Mouse (Mus musculus) forebrain, embryonic 11.5 days (tissue): ENCODE measurements around the gene Vat1l. TPM values are rescaled to one million over a fixed set of nuclear protein-coding genes. Genes with fewer than 3 reads are reported as not detected.

Experiments
- ATAC-seq: fragments of 200-750 bp; cut with Nextera tagmentation; replicated peaks from 2 replicates; pipeline ENCODE4 v1.8.0; 2017; ENCODE audit warnings: moderate TSS enrichment; ENCODE audit not compliant: low FRiP score
- DNase-seq: peaks from one replicate; pipeline ENCODE4 v3.0.0-alpha.2; 2017; ENCODE audit warnings: low spot score
- H3K27ac ChIP-seq: fragments of 300-500 bp; sonication (generic); 2 replicates; pipeline ENCODE4 v1.5.1; 2014; ENCODE audit warnings: low read depth, low read length
- H3K27me3 ChIP-seq: fragments of 300-500 bp; sonication (generic); 2 replicates; pipeline ENCODE4 v1.6.1; 2014; ENCODE audit warnings: mild to moderate bottlenecking, low read length, mixed read lengths; ENCODE audit not compliant: control insufficient read depth, insufficient read depth
- H3K36me3 ChIP-seq: fragments of 300-500 bp; sonication (generic); 2 replicates; pipeline ENCODE4 v1.6.1; 2014; ENCODE audit warnings: mild to moderate bottlenecking, low read length, moderate library complexity, mixed read lengths; ENCODE audit not compliant: control insufficient read depth, insufficient read depth
- H3K4me1 ChIP-seq: fragments of 300-500 bp; sonication (generic); replicated peaks from 2 replicates; pipeline ENCODE4 v1.6.1; 2014; ENCODE audit warnings: low read length, mixed read lengths; ENCODE audit not compliant: control insufficient read depth, insufficient read depth
- H3K4me2 ChIP-seq: fragments of 300-500 bp; sonication (generic); 2 replicates; pipeline ENCODE4 v1.6.1; 2014; ENCODE audit warnings: low read depth, mild to moderate bottlenecking, low read length, moderate library complexity, mixed read lengths; ENCODE audit not compliant: severe bottlenecking
- H3K4me3 ChIP-seq: fragments of 300-500 bp; sonication (generic); 2 replicates; pipeline ENCODE4 v1.5.1; 2014; ENCODE audit warnings: low read depth, low read length
- H3K9ac ChIP-seq: fragments of 300-500 bp; sonication (generic); 2 replicates; pipeline ENCODE4 v1.6.1; 2014; ENCODE audit warnings: low read length
- H3K9me3 ChIP-seq: fragments of 300-500 bp; sonication (generic); 2 replicates; pipeline ENCODE4 v1.6.1; 2016; ENCODE audit warnings: low read length, mixed read lengths; ENCODE audit not compliant: control insufficient read depth
- WGBS: fragments of 180-500 bp; shearing (Covaris S2); extraction: QIAGEN DNeasy Blood & Tissue Kit; methylation state at CpG from one replicate; pipeline ENCODE4 v1.1.7; 2014; 5-methylcytosine and 5-hydroxymethylcytosine counted together
- polyA plus RNA-seq: library from polyadenylated mRNA; unstranded; fragments of >200 nt; fragmentation: Nextera tagmentation; extraction: Ambion mirVana; gene quantifications from 2 replicates; pipeline ENCODE4 v1.2.1, GENCODE M21; 2014

Vat1l gene
- polyA plus RNA-seq, 1 experiment from 2014 or later: 9.6 TPM

DNA sequence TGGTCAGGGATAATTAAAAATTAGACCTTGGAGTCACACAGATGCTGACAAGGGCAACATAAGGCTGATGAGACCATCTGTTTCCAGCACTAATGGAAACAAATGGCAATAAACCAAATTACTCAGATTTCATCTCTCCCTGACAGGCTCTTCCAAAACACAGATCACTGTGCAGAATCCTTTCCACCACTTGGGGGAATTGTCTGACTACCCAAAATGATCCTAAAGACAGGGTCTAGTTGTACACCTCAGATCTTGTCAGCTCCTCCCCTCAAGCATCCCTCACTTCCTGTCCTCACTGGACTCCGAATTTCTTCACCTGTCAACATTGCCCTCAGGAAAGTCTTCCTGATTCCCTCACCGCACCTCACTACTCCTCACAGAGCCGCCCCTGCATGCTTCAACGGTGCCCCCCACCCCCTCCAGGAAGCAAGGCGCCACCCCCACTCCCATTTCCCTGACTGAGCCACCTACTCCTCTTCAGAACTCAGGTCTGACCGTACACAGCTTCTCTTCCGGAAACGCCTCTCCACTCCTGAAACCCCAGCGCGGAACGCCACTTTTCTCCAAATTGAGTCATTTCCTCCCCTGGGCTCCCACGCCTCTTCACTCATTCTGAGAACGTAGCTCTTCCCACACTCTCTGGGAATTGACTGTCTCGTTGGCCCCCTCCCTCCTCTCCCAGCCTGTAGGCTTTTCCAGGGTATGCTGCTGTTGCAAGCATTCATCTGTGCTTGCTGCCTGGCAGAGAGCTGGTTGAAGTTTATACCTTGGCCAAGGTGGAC lies 146.4 kb downstream of the Vat1l start:
- no peaks in the 10 kb centered on the region for H3K27me3 ChIP-seq
- no peaks in the 10 kb centered on the region for H3K4me1 ChIP-seq
- DNase-seq (no peak), ATAC-seq (no peak)
- 77% methylated on average over 14 of the region's 14 CpGs for WGBS
- H3K9me3 ChIP-seq: no peaks in the 10 kb centered on the region
- no peak overlapping the region for H3K4me2 ChIP-seq
- H3K36me3 ChIP-seq: no peaks in the 10 kb centered on the region
- no peak overlapping the region for H3K4me3 ChIP-seq
- no peak overlapping the region for H3K27ac ChIP-seq
- H3K9ac ChIP-seq: no peak overlapping the region

DNA sequence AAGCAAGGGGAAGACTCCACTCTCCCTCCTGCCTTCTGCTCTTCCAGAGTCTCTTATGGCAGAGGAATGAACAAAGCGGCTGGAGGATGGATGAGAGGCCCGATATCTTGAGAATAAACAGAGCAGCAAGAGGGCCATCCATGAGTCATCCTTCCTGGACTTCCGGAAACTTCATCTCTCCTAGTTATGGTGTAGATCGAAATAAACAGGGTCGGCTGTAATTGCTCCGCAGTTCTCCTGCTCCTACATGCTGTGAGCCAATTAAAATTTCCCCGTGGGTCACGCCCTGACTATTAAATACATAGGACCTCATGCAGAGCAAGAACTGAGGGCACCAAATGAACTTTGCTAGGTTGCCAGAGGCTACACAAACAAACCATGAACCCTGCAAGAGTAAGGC lies 155.1 kb downstream of the Vat1l start:
- ATAC-seq (no peak; the same call in 1 of the 2 replicates), DNase-seq (no peak)
- Histone ChIP-seq H3K27ac (no peak overlapping the region), H3K4me2 (no peak overlapping the region), H3K4me1 (no peaks in the 10 kb centered on the region; the same call in 1 of the 2 replicates), H3K9me3 (no peaks in the 10 kb centered on the region), H3K27me3 (no peaks in the 10 kb centered on the region), H3K36me3 (no peaks in the 10 kb centered on the region), H3K4me3 (no peak overlapping the region), H3K9ac (no peak overlapping the region)
- 49% methylated on average over 8 of the region's 8 CpGs for WGBS

DNA sequence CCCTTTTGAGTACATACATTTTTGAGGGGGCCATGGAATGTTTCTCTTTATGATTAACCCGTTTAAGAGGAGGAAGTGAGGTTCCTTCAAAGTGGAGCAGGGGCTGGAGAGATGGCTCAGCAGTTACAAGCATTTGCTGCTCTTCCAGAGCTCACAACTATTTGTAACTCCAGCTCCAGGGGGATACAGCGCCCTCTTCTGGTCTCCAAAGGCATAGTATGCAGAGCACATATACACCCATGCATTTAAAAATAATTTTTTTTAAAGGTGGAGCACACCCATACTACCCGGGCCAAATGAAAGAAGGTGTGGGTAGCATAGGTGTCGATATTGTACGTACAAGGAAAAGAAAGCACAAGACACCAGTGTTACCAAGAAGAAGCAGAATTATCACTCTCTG lies 157.8 kb downstream of the Vat1l start:
- Histone ChIP-seq H3K9me3 (no peaks in the 10 kb centered on the region), H3K4me2 (no peak overlapping the region), H3K27me3 (no peaks in the 10 kb centered on the region), H3K4me3 (no peak overlapping the region), H3K4me1 (no peaks in the 10 kb centered on the region; the same call in 1 of the 2 replicates), H3K27ac (no peak overlapping the region), H3K36me3 (no peaks in the 10 kb centered on the region), H3K9ac (no peak overlapping the region)
- 69% methylated on average over 5 of the region's 5 CpGs for WGBS
- no peak for DNase-seq
- ATAC-seq: 0 out of 2 replicates have a peak, but pooled peaks have one; percentile 36

DNA sequence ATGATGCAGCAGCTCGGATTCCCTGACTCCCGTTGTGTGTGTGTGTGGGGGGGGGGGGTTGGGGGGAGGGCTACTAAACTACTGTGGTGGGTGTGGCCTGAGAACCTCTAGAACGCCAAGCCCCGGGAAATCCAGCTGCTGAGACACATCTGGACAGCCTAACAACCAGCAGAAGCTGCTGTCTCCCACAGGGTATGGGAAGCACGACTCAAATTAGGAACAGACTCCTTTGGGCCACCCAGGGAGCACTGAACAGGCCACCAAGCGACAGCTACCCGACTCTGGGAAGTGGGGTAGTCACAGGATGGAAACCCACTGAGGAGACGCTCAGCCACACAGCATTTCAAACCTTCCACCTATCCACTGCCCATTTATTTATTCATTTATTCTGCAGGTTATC lies 158.2 kb downstream of the Vat1l start:
- no peaks in the 10 kb centered on the region for H3K9me3 ChIP-seq
- no peak for DNase-seq
- H3K9ac ChIP-seq: no peak overlapping the region
- H3K27me3 ChIP-seq: no peaks in the 10 kb centered on the region
- H3K27ac ChIP-seq: no peak overlapping the region
- WGBS: 77% methylated on average over 8 of the region's 8 CpGs
- no peak for ATAC-seq
- no peak overlapping the region for H3K4me3 ChIP-seq
- H3K4me1 ChIP-seq: no peaks in the 10 kb centered on the region; the same call in 1 of the 2 replicates
- no peak overlapping the region for H3K4me2 ChIP-seq
- H3K36me3 ChIP-seq: no peaks in the 10 kb centered on the region

DNA sequence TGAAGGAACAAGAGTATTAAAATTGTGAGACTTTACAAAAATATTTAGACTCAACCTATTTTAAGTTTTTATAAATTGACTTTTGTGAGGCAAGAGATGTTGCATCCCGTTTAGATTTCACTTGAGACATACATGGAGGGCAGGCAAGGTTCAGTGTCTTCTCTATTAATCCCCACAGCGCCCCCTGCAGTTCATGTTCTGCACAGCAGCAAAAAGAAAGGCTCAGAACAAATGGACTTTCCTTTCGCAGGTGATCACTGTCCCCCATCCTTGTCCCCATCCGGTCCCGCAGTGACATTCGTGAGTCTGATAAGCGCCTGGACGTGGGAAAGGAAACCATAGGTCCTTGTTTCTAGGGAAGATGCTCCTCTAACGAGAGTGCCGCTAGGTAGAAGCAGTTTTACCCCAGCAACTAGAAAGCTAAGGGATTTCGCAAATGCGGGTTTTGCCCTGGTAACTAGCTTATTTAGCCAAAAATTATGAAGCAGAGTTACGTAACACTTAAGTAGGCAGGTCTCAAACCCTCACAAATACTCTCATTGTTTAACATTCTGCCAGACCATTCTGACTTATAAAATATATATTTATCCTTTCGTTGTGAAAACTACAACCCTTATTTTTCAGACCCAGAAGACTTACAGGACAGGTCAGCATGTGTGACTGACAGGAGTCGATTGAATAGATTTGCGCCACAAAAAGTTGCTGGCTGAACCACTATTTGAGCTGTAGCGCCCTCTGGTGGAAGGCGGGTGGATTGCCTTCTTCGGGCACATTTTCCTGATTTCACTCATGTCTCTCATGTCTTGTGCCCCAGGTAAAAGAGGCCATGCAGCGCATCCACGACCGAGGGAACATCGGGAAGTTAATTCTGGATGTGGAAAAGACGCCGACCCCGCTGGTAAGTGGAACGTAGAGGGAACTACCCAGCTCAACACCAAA lies 163.9 kb downstream of the Vat1l start:
- Histone ChIP-seq H3K27me3 (no peaks in the 10 kb centered on the region), H3K9ac (no peak overlapping the region), H3K36me3 (no peaks in the 10 kb centered on the region), H3K27ac (no peak overlapping the region), H3K4me3 (no peak overlapping the region), H3K9me3 (no peaks in the 10 kb centered on the region), H3K4me2 (no peak overlapping the region), H3K4me1 (no peaks in the 10 kb centered on the region)
- 38% methylated on average over 27 of the region's 27 CpGs for WGBS
- DNase-seq (peak; percentile 87), ATAC-seq (0 out of 2 replicates have a peak, but pooled peaks have one; percentile 44)

DNA sequence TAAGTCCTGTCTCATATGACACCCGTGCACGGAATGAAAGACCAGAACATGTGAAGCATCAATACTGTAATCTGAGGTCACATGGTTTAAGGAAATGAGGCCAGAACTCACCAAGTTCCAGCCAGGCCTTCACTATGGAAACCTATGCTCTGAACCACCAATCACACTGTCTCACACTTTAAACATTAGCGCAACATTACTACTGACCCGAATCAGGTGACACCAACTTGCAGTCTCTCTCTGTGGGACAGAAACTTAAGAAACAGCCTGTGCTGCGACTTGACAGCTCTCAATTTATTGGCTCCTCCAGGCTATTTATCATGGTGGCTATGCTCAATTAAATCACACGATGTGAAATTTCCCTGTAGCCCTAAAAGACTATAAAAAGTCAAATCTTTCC lies 169.0 kb downstream of the Vat1l start:
- H3K27ac ChIP-seq: no peak overlapping the region
- no peak overlapping the region for H3K4me2 ChIP-seq
- DNase-seq (no peak), ATAC-seq (no peak)
- no peak overlapping the region for H3K4me3 ChIP-seq
- no peaks in the 10 kb centered on the region for H3K36me3 ChIP-seq
- 92% methylated on average over 6 of the region's 6 CpGs for WGBS
- H3K27me3 ChIP-seq: no peaks in the 10 kb centered on the region
- no peaks in the 10 kb centered on the region for H3K4me1 ChIP-seq
- H3K9ac ChIP-seq: no peak overlapping the region
- H3K9me3 ChIP-seq: no peaks in the 10 kb centered on the region

DNA sequence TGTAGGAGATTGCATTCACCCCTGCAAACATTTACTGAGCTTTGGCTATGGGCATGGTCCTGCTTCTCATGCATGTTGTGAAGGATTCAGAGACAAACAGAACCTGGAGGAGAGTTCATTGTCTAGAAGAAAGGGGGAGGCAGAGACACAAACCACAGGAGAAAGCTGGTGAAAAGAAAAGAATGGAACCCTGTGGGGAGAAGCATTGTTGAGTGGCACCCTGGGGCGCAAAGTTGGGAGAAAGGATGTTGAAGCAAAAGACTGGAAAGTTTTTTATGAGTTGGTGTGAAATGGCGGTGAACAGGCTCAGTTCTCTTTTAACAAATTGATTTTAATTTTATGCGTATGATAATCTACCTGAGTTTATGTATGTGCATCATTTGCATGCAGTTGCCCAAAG lies 178.8 kb downstream of the Vat1l start:
- H3K4me3 ChIP-seq: no peak overlapping the region
- 77% methylated on average over 3 of the region's 3 CpGs for WGBS
- no peaks in the 10 kb centered on the region for H3K36me3 ChIP-seq
- ATAC-seq: no peak
- H3K9me3 ChIP-seq: no peaks in the 10 kb centered on the region
- no peaks in the 10 kb centered on the region for H3K27me3 ChIP-seq
- no peak overlapping the region for H3K27ac ChIP-seq
- H3K4me2 ChIP-seq: no peak overlapping the region
- H3K9ac ChIP-seq: no peak overlapping the region
- no peaks in the 10 kb centered on the region for H3K4me1 ChIP-seq
- no peak for DNase-seq

DNA sequence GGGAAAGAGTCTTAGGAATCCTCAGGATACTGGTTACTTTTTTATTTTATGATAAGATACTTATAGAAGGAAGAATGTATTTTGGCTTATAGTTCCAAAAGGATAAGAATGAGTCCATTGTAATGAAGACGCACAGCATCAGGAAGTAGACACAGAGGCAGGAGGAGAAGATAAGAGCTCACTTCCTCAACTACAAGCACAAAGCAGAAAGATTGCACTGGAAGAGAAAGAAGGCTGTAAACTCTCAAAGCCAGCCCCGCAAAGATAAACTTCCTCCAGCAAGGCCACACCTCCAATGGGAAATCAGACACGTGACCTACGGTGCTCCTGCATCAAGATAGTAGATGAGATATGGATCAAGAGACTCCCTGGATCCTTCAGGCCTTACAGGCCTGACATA lies 182.1 kb downstream of the Vat1l start:
- ATAC-seq (no peak), DNase-seq (no peak)
- H3K9ac ChIP-seq: no peak overlapping the region
- H3K4me3 ChIP-seq: no peak overlapping the region
- no peak overlapping the region for H3K27ac ChIP-seq
- H3K27me3 ChIP-seq: no peaks in the 10 kb centered on the region
- no peaks in the 10 kb centered on the region for H3K9me3 ChIP-seq
- 88% methylated on average over 4 of the region's 4 CpGs for WGBS
- H3K4me2 ChIP-seq: no peak overlapping the region
- no peaks in the 10 kb centered on the region for H3K36me3 ChIP-seq
- no peaks in the 10 kb centered on the region for H3K4me1 ChIP-seq
